Mouse (Mus musculus): ENCODE data around the gene Odaph. TPM values are rescaled to one million over a fixed set of nuclear protein-coding genes. Genes with fewer than 3 reads are reported as not detected.

Odaph gene
- polyA plus RNA-seq (2015; fragmentation: Illumina TruSeq; extraction: RNeasy Lipid Tissue Mini Kit (QIAGEN cat#74804); ENCODE audit: low read depth, low replicate concordance) = not detected

GRCm38 (mm10) chr5:91987236-91987635, at the start of gene Odaph:
Odaph (plus strand) TSS chr5:91987475.

DNA sequence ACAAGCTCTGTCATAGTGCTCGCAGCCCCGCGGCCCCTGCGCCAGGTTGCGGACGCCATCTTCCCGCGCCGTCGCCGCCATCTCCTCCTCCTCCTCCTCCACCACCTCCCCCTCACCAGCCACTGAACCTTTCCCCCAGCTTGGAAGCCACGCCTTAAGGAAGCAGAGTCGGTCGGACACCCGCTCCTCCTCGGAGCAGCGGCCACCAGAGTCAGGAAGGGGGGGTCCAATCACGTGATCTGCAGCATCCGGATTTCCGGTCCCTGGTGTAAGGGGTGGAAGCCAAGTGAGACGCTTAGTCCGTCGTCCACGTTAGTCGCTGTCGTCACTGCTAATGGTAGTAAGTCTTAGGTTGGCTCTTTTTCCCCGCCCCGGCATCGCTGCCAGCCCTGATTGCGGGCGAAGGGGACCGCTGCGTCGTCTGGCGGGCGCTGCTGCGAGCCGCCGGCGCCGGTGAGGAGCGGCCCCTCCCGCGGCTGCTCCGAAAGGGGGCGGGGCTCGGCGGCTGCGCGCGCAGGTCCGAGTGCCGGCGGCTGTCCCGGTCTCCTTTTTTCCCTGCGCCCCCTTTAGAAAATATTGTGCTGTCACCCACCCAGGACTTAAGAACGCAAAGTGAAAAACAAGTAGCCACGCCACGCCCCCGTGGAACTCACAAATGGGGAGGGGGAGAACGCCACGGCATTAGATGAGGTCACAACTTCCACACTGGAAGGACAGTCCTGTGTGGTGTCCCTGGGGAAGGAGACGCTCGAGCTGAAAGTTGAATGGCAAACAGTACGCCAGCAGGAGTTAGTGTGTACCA, 24.4 kb upstream of the Odaph start, which contains the start of gene Rchy1:
Gene Rchy1 (minus strand): TSS at position 430 of the 802 bp plus-strand sequence.

DNA sequence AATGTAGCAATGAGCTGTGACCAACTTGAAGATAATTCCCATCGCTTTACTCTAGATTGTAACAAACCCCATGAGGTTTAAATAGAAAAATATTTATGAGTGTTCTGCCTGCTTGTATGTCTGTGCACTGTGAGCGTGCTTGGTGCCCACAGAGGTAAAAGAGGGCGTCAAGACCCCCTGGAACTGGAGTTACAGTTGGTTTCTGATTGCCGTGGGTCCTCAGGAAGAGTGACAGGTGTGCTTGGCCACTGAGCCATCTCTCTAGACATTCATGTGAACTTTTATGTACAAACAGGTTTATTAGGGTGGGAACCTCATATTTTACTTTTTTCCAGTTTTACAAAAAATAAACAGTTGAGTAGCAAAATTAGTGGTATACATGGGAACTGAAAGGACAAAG, 56.5 kb downstream of the Odaph start, which contains the start of gene Cdkl2:
Gene Cdkl2 (minus strand): TSS at position 101 of the 400 bp plus-strand sequence.

Other genes with a start within 250 kb of the Odaph start
- 54.5 TPM for gene Rchy1, start 24.4 kb upstream of the Odaph start, polyA plus RNA-seq (2015; fragmentation: Illumina TruSeq; extraction: RNeasy Lipid Tissue Mini Kit (QIAGEN cat#74804); ENCODE audit: low read depth, low replicate concordance)
- gene Cdkl2, start 56.4 kb downstream of the Odaph start, polyA plus RNA-seq (2015; fragmentation: Illumina TruSeq; extraction: RNeasy Lipid Tissue Mini Kit (QIAGEN cat#74804); ENCODE audit: low read depth, low replicate concordance) = 29.4 TPM
- 259 TPM for gene G3bp2, start 96.2 kb downstream of the Odaph start, polyA plus RNA-seq (2015; fragmentation: Illumina TruSeq; extraction: RNeasy Lipid Tissue Mini Kit (QIAGEN cat#74804); ENCODE audit: low read depth, low replicate concordance)
- gene Uso1, start 150.5 kb downstream of the Odaph start, polyA plus RNA-seq (2015; fragmentation: Illumina TruSeq; extraction: RNeasy Lipid Tissue Mini Kit (QIAGEN cat#74804); ENCODE audit: low read depth, low replicate concordance) = 65.8 TPM
- gene U90926, start 227.9 kb downstream of the Odaph start, polyA plus RNA-seq (2015; fragmentation: Illumina TruSeq; extraction: RNeasy Lipid Tissue Mini Kit (QIAGEN cat#74804); ENCODE audit: low read depth, low replicate concordance) = not detected